Mouse (Mus musculus) gastrocnemius, postnatal 10 days (tissue): ENCODE data around the gene Adat3. TPM values are rescaled to one million over a fixed set of nuclear protein-coding genes. Genes with fewer than 3 reads are reported as not detected.
A peak's percentile ranks its signal among the peaks of the same experiment; 100 is the strongest.

Source experiments
- DNase-seq: peaks from one replicate; pipeline ENCODE4 v3.0.0; 2021; ENCODE audit warnings: mixed read lengths
- microRNA-seq, 2 experiments: library from miRNA; unstranded; fragments of <30 nt; microRNA quantifications; one replicate each; pipeline ENCODE4 v1.2.0; 2021
- total RNA-seq, 2 experiments: library from RNA; stranded (reverse); gene quantifications; 2 replicates each; pipeline ENCODE4 v1.2.3; 2021

The Adat3 gene
- total RNA-seq, 2 experiments from 2014 or later, result 0.99 to 1.3 TPM

DNA sequence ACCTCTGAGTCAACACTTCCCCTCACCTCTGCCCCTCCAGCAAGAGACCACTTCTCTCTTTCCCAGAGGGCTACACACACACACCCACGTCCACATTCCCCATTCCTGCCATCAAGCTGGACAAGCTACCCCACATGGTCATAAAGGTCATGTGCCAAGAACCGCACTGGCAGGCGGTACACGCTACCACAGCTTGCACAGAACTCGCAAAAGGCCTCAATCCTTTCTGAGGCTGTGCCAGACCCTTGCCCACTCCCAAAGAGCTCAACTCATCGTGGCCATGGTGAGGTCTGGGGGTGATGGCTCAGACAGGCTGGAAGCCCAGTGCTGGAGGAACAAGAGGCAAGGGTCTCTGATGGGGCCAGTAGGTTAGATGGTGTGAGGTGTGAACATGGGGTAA lies 52.2 kb downstream of the Adat3 start:
- DNase-seq, result no peak

DNA sequence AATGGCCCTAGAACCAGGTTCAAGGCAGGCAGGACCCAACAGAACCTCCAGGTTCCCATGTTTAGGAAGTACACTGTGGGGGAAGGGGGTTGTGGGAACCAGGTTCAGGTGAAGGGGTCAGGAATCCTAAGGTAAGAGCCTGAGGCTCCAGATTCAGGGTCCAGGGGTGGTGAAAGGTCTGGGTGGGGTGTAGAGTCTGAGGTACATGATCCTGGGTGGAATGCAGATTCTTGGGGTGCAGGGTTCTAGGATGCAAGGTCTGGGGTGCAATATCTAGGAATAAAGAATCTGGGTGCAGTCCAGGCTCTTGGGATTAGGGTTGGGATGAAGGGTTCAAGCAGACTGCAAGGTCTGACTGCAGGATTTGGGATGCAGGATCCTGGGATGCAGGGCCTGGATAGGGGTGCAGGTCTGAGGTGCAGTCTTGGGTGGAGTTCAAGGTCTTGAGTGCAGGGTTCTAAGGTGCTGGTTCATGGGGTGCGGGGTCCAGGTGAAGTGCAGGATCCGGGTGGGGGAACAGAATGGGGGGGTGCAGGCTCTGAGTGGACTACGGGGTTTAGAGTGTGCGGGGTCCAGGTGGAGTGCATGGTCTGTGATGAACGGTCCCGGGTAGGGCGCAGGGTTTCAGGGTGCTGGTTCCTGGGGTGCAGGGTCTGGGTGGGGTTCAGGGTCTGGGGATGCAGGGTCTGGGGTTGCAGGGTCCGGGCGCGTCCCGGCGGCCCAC lies 52.9 kb downstream of the Adat3 start:
- no peak for DNase-seq

DNA sequence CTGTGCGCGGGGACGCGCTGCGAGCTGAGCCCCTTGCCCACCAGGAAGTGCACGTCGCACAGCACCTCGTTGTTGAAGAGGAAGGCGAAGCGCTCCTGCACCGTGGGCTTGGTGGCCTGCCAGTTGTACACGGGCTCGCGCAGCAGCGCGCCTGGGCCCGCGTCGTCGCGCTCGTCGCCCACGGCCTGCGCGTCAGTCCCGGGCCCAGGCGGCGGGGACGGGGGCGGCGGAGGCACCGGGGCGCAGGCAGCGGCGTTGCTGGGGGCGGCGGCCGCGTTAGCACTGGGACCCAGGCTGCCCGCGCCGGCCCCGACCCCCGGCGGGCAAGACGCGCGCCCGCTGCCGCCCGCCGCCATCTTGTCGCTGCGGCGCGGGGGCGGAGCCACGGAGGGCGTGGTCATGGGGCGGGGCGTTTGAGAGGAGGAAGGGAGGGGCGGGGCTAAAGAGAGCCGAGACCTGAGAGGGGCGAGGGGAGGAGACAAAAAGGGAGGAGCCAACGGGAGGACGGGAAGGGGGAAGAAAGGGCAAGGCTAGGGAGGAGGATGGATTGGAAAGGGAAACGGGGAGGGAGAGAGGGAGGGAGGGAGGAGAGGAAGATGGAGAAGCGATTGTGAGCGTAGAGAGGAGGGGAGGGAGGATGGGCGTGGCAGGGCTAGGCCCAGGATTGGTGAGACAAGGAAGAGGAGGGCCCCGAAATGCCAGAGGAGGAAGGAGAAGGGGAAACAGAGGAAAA lies 53.6 kb downstream of the Adat3 start:
- DNase-seq, result peak; percentile 99

DNA sequence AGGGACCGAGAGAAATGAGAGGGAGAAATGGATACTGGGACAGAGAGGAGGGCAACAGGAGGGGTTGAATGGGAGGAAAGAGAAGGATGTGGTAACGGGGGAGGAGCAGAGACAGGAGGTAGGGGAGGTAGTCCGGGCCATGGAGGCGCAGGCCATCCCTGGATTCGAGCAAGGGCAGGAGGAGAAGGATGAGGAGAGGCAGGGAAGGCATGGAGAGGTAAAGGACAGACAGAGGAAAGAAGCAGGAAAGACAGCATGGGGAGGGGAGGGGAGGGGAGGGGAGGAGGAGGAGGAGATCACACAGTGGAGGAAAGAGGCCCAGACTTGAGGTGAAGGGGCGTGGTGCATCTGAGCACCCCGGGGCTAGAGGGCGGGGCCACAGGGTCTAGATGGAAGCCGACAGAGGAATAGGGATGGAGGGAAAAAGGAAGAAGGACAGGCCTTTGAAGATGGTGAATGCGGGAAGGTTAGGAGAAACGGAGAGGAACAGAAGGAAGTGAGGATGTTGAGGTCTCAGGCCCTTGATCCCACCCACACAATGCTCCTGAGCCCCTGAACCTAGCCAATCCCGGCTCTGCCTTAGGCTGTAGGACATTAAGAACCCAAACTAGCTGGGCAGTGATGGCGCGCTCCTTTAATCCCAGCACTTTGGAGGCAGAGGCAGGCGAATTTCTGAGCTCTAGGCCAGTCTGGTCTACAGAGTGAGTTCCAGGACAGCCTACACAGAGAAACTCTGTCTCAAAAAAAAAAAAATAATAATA lies 54.4 kb downstream of the Adat3 start, which contains the start of gene Btbd2:
TSS of gene Btbd2 (minus strand) at position 209 of the 761 bp plus-strand sequence.
- DNase-seq, result no peak

Small RNA genes within 50 kb of the gene (microRNA-seq; reads per million reads assigned to microRNA genes)
- gene Mir6912, result 0 to 0.64 reads per million in 2 experiments

Other genes starting within 250 kb of the Adat3 start
- not detected for gene Plk5, start 246.4 kb upstream of the Adat3 start, total RNA-seq
- 10 to 100 TPM in 1 of 2 experiments, 1 to 10 TPM in 1; 8.9 to 12.2 TPM for gene Mex3d, start 215.2 kb upstream of the Adat3 start, total RNA-seq
- 100 to 1,000 TPM; 107 to 120 TPM for gene Mbd3, start 203.3 kb upstream of the Adat3 start, total RNA-seq
- 100 to 1,000 TPM; 725 to 806 TPM for gene Uqcr11, start 196.1 kb upstream of the Adat3 start, total RNA-seq
- 10 to 100 TPM; 33.0 to 43.2 TPM for gene Tcf3, start 169.2 kb upstream of the Adat3 start, total RNA-seq
- gene Onecut3, start 108.0 kb upstream of the Adat3 start, total RNA-seq, result not detected
- gene Atp8b3, start 63.8 kb upstream of the Adat3 start, total RNA-seq, result not detected
- gene Rexo1, start 41.3 kb upstream of the Adat3 start, total RNA-seq, result 10 to 100 TPM; 13.1 to 16.7 TPM
- gene Klf16, start 25.6 kb upstream of the Adat3 start, total RNA-seq, result 1 to 10 TPM; 3.5 to 5.8 TPM
- 10 to 100 TPM; 69.6 to 73.3 TPM for gene Abhd17a, start 12.5 kb upstream of the Adat3 start, total RNA-seq
- 10 to 100 TPM; 18.4 to 23.9 TPM for gene Scamp4, start within 50 bp of the Adat3 start, total RNA-seq
- 1 to 10 TPM in 1 of 2 experiments, under 1 TPM in 1; 0.45 to 1.2 TPM for gene Gm49322, start 3.1 kb downstream of the Adat3 start, total RNA-seq
- 100 to 1,000 TPM; 121 to 141 TPM for gene Csnk1g2, start 20.0 kb downstream of the Adat3 start, total RNA-seq
- 10 to 100 TPM; 39.9 to 40.3 TPM for gene Btbd2, start 54.2 kb downstream of the Adat3 start, total RNA-seq
- gene Mknk2, start 75.2 kb downstream of the Adat3 start, total RNA-seq, result 100 to 1,000 TPM; 142 to 160 TPM
- 10 to 100 TPM in 1 of 2 experiments, 1 to 10 TPM in 1; 8.6 to 13.1 TPM for gene Mob3a, start 99.1 kb downstream of the Adat3 start, total RNA-seq
- 1 to 10 TPM; 4.3 to 6.1 TPM for gene Izumo4, start 99.3 kb downstream of the Adat3 start, total RNA-seq
- gene Ap3d1, start 139.4 kb downstream of the Adat3 start, total RNA-seq, result 10 to 100 TPM; 27.7 to 37.1 TPM
- 10 to 100 TPM; 25.9 to 46.0 TPM for gene Dot1l, start 152.3 kb downstream of the Adat3 start, total RNA-seq
- 10 to 100 TPM; 31.6 to 41.3 TPM for gene Sf3a2, start 195.3 kb downstream of the Adat3 start, total RNA-seq
- 10 to 100 TPM; 26.8 to 30.9 TPM for gene Plekhj1, start 195.7 kb downstream of the Adat3 start, total RNA-seq
- gene Amh, start 202.4 kb downstream of the Adat3 start, total RNA-seq, result under 1 TPM; 0.20 to 0.52 TPM
- gene Jsrp1, start 210.6 kb downstream of the Adat3 start, total RNA-seq, result 100 to 1,000 TPM; 289 to 339 TPM
- 100 to 1,000 TPM; 846 to 935 TPM for gene Oaz1, start 223.8 kb downstream of the Adat3 start, total RNA-seq
- gene Lingo3, start 241.2 kb downstream of the Adat3 start, total RNA-seq, result 10 to 100 TPM; 31.9 to 32.9 TPM